Mouse (Mus musculus) lung, adult 2 months (tissue): Measurements from ENCODE around the gene Hpgds.

Experiments
- CTCF ChIP-seq: fragments of 200-500 bp; IDR thresholded peaks from 2 replicates; pipeline ENCODE4 v1.5.1; 2011; ENCODE audit warnings: mild to moderate bottlenecking, low read length, control low read depth; ENCODE audit not compliant: insufficient read depth
- POLR2A ChIP-seq: fragments of 200-500 bp; IDR thresholded peaks from 2 replicates; pipeline ENCODE4 v1.6.1; 2011; ENCODE audit warnings: low read depth, mild to moderate bottlenecking, control low read depth, low read length, borderline replicate concordance; ENCODE audit errors: extremely low read depth

- TF ChIP-seq CTCF (no peak), POLR2A (no peak)
Observed at GRCm38 (mm10) chr6:65157042-65157441, 12.3 kb upstream of the Hpgds start.
